Mouse (Mus musculus): ENCODE measurements around the gene Rora. TPM values are rescaled to one million over a fixed set of nuclear protein-coding genes. Genes with fewer than 3 reads are reported as not detected.

Gene Rora
- polyA plus RNA-seq, 1 experiment from 2014 or later: 3.8 TPM

GRCm38 (mm10) chr9:68656076-68656795, 2.6 kb downstream of the Rora start:
- Histone ChIP-seq H3K9me3 (replicated peaks) (no peaks in the 10 kb centered on the region), H3K4me3 (no peak overlapping the region), H3K36me3 (no peaks in the 10 kb centered on the region), H3K27ac (no peak overlapping the region), H3K4me1 (peaks cover 37% of the 10 kb centered on the region), H3K27me3 (ENCODE audit: low read depth, poor library complexity, severe bottlenecking) (peaks cover 31% of the 10 kb centered on the region)
- DNase-seq (ENCODE audit: low spot score): no peak
- WGBS: 46% methylated on average over 5 of the region's 5 CpGs

GRCm38 (mm10) chr9:68656796-68657130, 3.2 kb downstream of the Rora start:
- no peak overlapping the region for H3K4me3 ChIP-seq
- no peak overlapping the region for H3K27ac ChIP-seq
- no peaks in the 10 kb centered on the region for H3K36me3 ChIP-seq
- H3K4me1 ChIP-seq: peaks cover 37% of the 10 kb centered on the region
- WGBS: 38% methylated on average over 6 of the region's 6 CpGs
- peaks cover 29% of the 10 kb centered on the region for H3K27me3 ChIP-seq (ENCODE audit: low read depth, poor library complexity, severe bottlenecking)
- no peak for DNase-seq (ENCODE audit: low spot score)
- no peaks in the 10 kb centered on the region for H3K9me3 ChIP-seq (replicated peaks)

- Histone ChIP-seq H3K4me3 (no peak overlapping the region), H3K27me3 (ENCODE audit: low read depth, poor library complexity, severe bottlenecking) (no peaks in the 10 kb centered on the region), H3K36me3 (no peaks in the 10 kb centered on the region), H3K27ac (no peak overlapping the region), H3K9me3 (replicated peaks) (no peaks in the 10 kb centered on the region), H3K4me1 (peaks cover 13% of the 10 kb centered on the region)
- WGBS: 87% methylated on average over 3 of the region's 3 CpGs
- DNase-seq (ENCODE audit: low spot score): no peak
Measured at GRCm38 (mm10) chr9:68670731-68671130, 17.1 kb downstream of the Rora start.

GRCm38 (mm10) chr9:68672459-68672858, 18.9 kb downstream of the Rora start:
- Histone ChIP-seq H3K27me3 (ENCODE audit: low read depth, poor library complexity, severe bottlenecking) (no peaks in the 10 kb centered on the region), H3K36me3 (no peaks in the 10 kb centered on the region), H3K4me1 (peaks cover 13% of the 10 kb centered on the region), H3K9me3 (replicated peaks) (no peaks in the 10 kb centered on the region), H3K4me3 (no peak overlapping the region), H3K27ac (no peak overlapping the region)
- WGBS: 64% methylated on average over 5 of the region's 5 CpGs
- DNase-seq (ENCODE audit: low spot score): no peak

GRCm38 (mm10) chr9:68673221-68673620, 19.6 kb downstream of the Rora start:
- DNase-seq (ENCODE audit: low spot score): no peak
- H3K4me1 ChIP-seq: peaks cover 13% of the 10 kb centered on the region
- WGBS: 70% methylated on average over 1 of the region's 1 CpGs
- no peak overlapping the region for H3K4me3 ChIP-seq
- H3K27me3 ChIP-seq (ENCODE audit: low read depth, poor library complexity, severe bottlenecking): no peaks in the 10 kb centered on the region
- no peaks in the 10 kb centered on the region for H3K36me3 ChIP-seq
- H3K9me3 ChIP-seq (replicated peaks): no peaks in the 10 kb centered on the region
- H3K27ac ChIP-seq: no peak overlapping the region

- H3K27ac ChIP-seq: no peak overlapping the region
- H3K4me3 ChIP-seq: no peak overlapping the region
- peaks cover 5% of the 10 kb centered on the region; the same call in 1 of the 2 replicates for H3K27me3 ChIP-seq (ENCODE audit: low read depth, poor library complexity, severe bottlenecking)
- WGBS: 91% methylated on average over 12 of the region's 12 CpGs
- DNase-seq (ENCODE audit: low spot score): no peak
- no peaks in the 10 kb centered on the region for H3K36me3 ChIP-seq
- no peaks in the 10 kb centered on the region for H3K9me3 ChIP-seq (replicated peaks)
- H3K4me1 ChIP-seq: peaks cover 10% of the 10 kb centered on the region
Measured at GRCm38 (mm10) chr9:68679871-68680374, 26.3 kb downstream of the Rora start.

- no peak overlapping the region for H3K27ac ChIP-seq
- DNase-seq (ENCODE audit: low spot score): no peak
- H3K9me3 ChIP-seq (replicated peaks): no peaks in the 10 kb centered on the region
- peaks cover 24% of the 10 kb centered on the region for H3K27me3 ChIP-seq (ENCODE audit: low read depth, poor library complexity, severe bottlenecking)
- H3K4me1 ChIP-seq: peaks cover 12% of the 10 kb centered on the region
- WGBS: 38% methylated on average over 3 of the region's 3 CpGs
- no peak overlapping the region for H3K4me3 ChIP-seq
- no peaks in the 10 kb centered on the region for H3K36me3 ChIP-seq
Measured at GRCm38 (mm10) chr9:68683938-68684337, 30.4 kb downstream of the Rora start.

- no peak for DNase-seq (ENCODE audit: low spot score)
- 37% methylated on average over 5 of the region's 5 CpGs for WGBS
- Histone ChIP-seq H3K9me3 (replicated peaks) (no peaks in the 10 kb centered on the region), H3K36me3 (no peaks in the 10 kb centered on the region), H3K27ac (no peak overlapping the region), H3K27me3 (ENCODE audit: low read depth, poor library complexity, severe bottlenecking) (peaks cover 24% of the 10 kb centered on the region), H3K4me3 (no peak overlapping the region), H3K4me1 (peaks cover 12% of the 10 kb centered on the region)
Measured at GRCm38 (mm10) chr9:68685562-68685961, 32.0 kb downstream of the Rora start.

GRCm38 (mm10) chr9:68687251-68687874, 33.8 kb downstream of the Rora start:
- Histone ChIP-seq H3K27me3 (ENCODE audit: low read depth, poor library complexity, severe bottlenecking) (peaks cover 30% of the 10 kb centered on the region), H3K27ac (no peak overlapping the region), H3K4me1 (peaks cover 12% of the 10 kb centered on the region), H3K4me3 (no peak overlapping the region), H3K36me3 (no peaks in the 10 kb centered on the region), H3K9me3 (replicated peaks) (no peaks in the 10 kb centered on the region)
- no peak for DNase-seq (ENCODE audit: low spot score)
- 58% methylated on average over 10 of the region's 10 CpGs for WGBS

GRCm38 (mm10) chr9:68688151-68688550, 34.6 kb downstream of the Rora start:
- Histone ChIP-seq H3K4me1 (peaks cover 12% of the 10 kb centered on the region), H3K27ac (no peak overlapping the region), H3K4me3 (no peak overlapping the region), H3K36me3 (no peaks in the 10 kb centered on the region), H3K27me3 (ENCODE audit: low read depth, poor library complexity, severe bottlenecking) (peaks cover 30% of the 10 kb centered on the region), H3K9me3 (replicated peaks) (no peaks in the 10 kb centered on the region)
- WGBS: 77% methylated on average over 2 of the region's 2 CpGs
- DNase-seq (ENCODE audit: low spot score): no peak

- no peaks in the 10 kb centered on the region for H3K9me3 ChIP-seq (replicated peaks)
- H3K36me3 ChIP-seq: no peaks in the 10 kb centered on the region
- no peak overlapping the region for H3K4me3 ChIP-seq
- DNase-seq (ENCODE audit: low spot score): no peak
- H3K27me3 ChIP-seq (ENCODE audit: low read depth, poor library complexity, severe bottlenecking): peaks cover 30% of the 10 kb centered on the region
- H3K4me1 ChIP-seq: peaks cover 6% of the 10 kb centered on the region
- 45% methylated on average over 4 of the region's 4 CpGs for WGBS
- no peak overlapping the region for H3K27ac ChIP-seq
Measured at GRCm38 (mm10) chr9:68689351-68689750, 35.8 kb downstream of the Rora start.

GRCm38 (mm10) chr9:68694889-68695495, 41.4 kb downstream of the Rora start:
- 8% methylated on average over 4 of the region's 4 CpGs for WGBS
- Histone ChIP-seq H3K4me3 (no peak overlapping the region), H3K9me3 (replicated peaks) (no peaks in the 10 kb centered on the region), H3K36me3 (no peaks in the 10 kb centered on the region), H3K27ac (no peak overlapping the region), H3K27me3 (ENCODE audit: low read depth, poor library complexity, severe bottlenecking) (peaks cover 42% of the 10 kb centered on the region), H3K4me1 (peaks cover 20% of the 10 kb centered on the region)
- no peak for DNase-seq (ENCODE audit: low spot score)

GRCm38 (mm10) chr9:68695496-68695969, 41.9 kb downstream of the Rora start:
- Histone ChIP-seq H3K27ac (no peak overlapping the region), H3K36me3 (no peaks in the 10 kb centered on the region), H3K4me1 (peaks cover 20% of the 10 kb centered on the region), H3K27me3 (ENCODE audit: low read depth, poor library complexity, severe bottlenecking) (peaks cover 42% of the 10 kb centered on the region), H3K4me3 (no peak overlapping the region), H3K9me3 (replicated peaks) (no peaks in the 10 kb centered on the region)
- no peak for DNase-seq (ENCODE audit: low spot score)
- 27% methylated on average over 16 of the region's 16 CpGs for WGBS
